Mouse (Mus musculus): ENCODE results near the gene Ghrl. TPM values are rescaled to one million over a fixed set of nuclear protein-coding genes. Genes with fewer than 3 reads are reported as not detected.

The Ghrl gene
- 0.23 TPM in 1 of 2 replicates, not detected in the other for polyA plus RNA-seq (2014; fragmentation: Nextera tagmentation; extraction: Ambion mirVana)

DNA sequence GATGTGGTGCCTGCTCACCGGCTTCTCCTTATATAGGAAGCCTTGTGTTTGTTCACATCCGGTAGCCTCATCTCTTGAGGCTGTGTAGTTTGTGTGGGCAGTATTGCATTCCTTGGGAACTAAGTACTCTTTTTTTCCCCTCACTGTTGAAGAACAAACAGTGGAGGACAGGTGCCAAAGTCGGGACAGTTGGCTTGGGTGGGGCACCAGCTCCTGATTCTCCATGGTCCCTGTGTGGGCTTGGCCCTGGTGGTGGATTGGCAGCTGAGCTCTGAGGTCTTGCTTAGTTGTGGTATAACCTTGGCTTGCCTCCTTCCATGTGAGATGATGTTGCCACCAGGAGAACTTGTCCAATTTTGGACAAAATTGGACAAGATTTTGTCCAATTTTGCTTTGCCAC, at the start of gene Ghrl:
TSS of gene Ghrl (minus strand) at position 3 of the 400 bp plus-strand sequence.
- Histone ChIP-seq H3K27ac (replicated peaks in 1 of 2; ENCODE audit: control insufficient read depth in 1 of 2, insufficient read depth in 1 of 2, low read depth in 2 of 2, low read length in 2 of 2) (no peak within 1 kb of the TSS), H3K4me1 (ENCODE audit: control insufficient read depth in 2 of 2, insufficient read depth in 2 of 2, low read length in 2 of 2) (no peaks in the 10 kb centered on the region), H3K4me3 (ENCODE audit: control insufficient read depth in 1 of 2, insufficient read depth in 1 of 2, low read depth in 1 of 2, low read length in 2 of 2) (no peak within 1 kb of the TSS), H3K4me2 (ENCODE audit: low read length) (no peak within 1 kb of the TSS), H3K9me3 (ENCODE audit: control insufficient read depth, low read length) (no peaks in the 10 kb centered on the region), H3K36me3 (ENCODE audit: control insufficient read depth, insufficient read depth, low read length) (peaks cover 95% of the 10 kb centered on the region), H3K9ac (ENCODE audit: low read length) (no peak within 1 kb of the TSS), H3K27me3 (ENCODE audit: control insufficient read depth, insufficient read depth, low read length) (no peaks in the 10 kb centered on the region)
- 93% methylated on average over 3 of the region's 3 CpGs for WGBS
- ATAC-seq (ENCODE audit: insufficient number of reproducible peaks, insufficient read depth, low FRiP score, low read depth): no peak

- Histone ChIP-seq H3K9ac (ENCODE audit: low read length) (no peak overlapping the region), H3K9me3 (ENCODE audit: control insufficient read depth, low read length) (no peaks in the 10 kb centered on the region), H3K4me2 (ENCODE audit: low read length) (no peak overlapping the region), H3K4me1 (ENCODE audit: control insufficient read depth in 2 of 2, insufficient read depth in 2 of 2, low read length in 2 of 2) (no peaks in the 10 kb centered on the region), H3K4me3 (ENCODE audit: control insufficient read depth in 1 of 2, insufficient read depth in 1 of 2, low read depth in 1 of 2, low read length in 2 of 2) (no peak overlapping the region), H3K36me3 (ENCODE audit: control insufficient read depth, insufficient read depth, low read length) (no peaks in the 10 kb centered on the region), H3K27me3 (ENCODE audit: control insufficient read depth, insufficient read depth, low read length) (peaks cover 6% of the 10 kb centered on the region; the same call in 1 of the 2 replicates), H3K27ac (replicated peaks in 1 of 2; ENCODE audit: control insufficient read depth in 1 of 2, insufficient read depth in 1 of 2, low read depth in 2 of 2, low read length in 2 of 2) (no peak overlapping the region)
- 61% methylated on average over 11 of the region's 11 CpGs for WGBS
- ATAC-seq (ENCODE audit: insufficient number of reproducible peaks, insufficient read depth, low FRiP score, low read depth): no peak
These were observed 49.1 kb upstream of the Ghrl start for GRCm38 (mm10) chr6:113768804-113769203.

DNA sequence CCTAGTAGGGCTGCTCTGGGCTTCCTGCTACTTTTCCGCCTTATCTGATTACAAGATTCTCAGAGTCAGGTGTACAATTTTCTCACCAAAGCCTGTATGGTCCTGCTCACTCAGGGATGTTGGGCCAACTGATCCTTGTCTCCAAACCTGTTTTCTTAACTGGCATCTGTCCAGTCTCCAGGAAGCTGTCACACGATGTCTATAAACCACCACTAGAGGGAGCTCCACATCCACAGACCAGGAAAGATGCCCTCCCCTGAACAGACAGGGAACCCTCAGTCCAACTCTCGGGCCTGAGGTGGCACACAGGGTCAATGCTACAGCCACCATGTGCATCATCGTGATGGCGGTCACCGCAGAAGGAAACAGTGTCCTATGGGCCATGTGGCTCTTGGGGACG, 42.0 kb upstream of the Ghrl start:
- Histone ChIP-seq H3K27me3 (ENCODE audit: control insufficient read depth, insufficient read depth, low read length) (peaks cover 10% of the 10 kb centered on the region; the same call in 1 of the 2 replicates), H3K9ac (ENCODE audit: low read length) (no peak overlapping the region), H3K27ac (replicated peaks in 1 of 2; ENCODE audit: control insufficient read depth in 1 of 2, insufficient read depth in 1 of 2, low read depth in 2 of 2, low read length in 2 of 2) (no peak overlapping the region), H3K4me1 (ENCODE audit: control insufficient read depth in 2 of 2, insufficient read depth in 2 of 2, low read length in 2 of 2) (no peaks in the 10 kb centered on the region), H3K4me2 (ENCODE audit: low read length) (no peak overlapping the region), H3K36me3 (ENCODE audit: control insufficient read depth, insufficient read depth, low read length) (no peaks in the 10 kb centered on the region), H3K4me3 (ENCODE audit: control insufficient read depth in 1 of 2, insufficient read depth in 1 of 2, low read depth in 1 of 2, low read length in 2 of 2) (no peak overlapping the region), H3K9me3 (ENCODE audit: control insufficient read depth, low read length) (no peaks in the 10 kb centered on the region)
- ATAC-seq (ENCODE audit: insufficient number of reproducible peaks, insufficient read depth, low FRiP score, low read depth): no peak
- WGBS: 31% methylated on average over 7 of the region's 7 CpGs

- 60% methylated on average over 17 of the region's 17 CpGs for WGBS
- Histone ChIP-seq H3K27ac (replicated peaks in 1 of 2; ENCODE audit: control insufficient read depth in 1 of 2, insufficient read depth in 1 of 2, low read depth in 2 of 2, low read length in 2 of 2) (no peak overlapping the region), H3K4me1 (ENCODE audit: control insufficient read depth in 2 of 2, insufficient read depth in 2 of 2, low read length in 2 of 2) (no peaks in the 10 kb centered on the region), H3K9me3 (ENCODE audit: control insufficient read depth, low read length) (no peaks in the 10 kb centered on the region), H3K36me3 (ENCODE audit: control insufficient read depth, insufficient read depth, low read length) (no peaks in the 10 kb centered on the region), H3K4me3 (ENCODE audit: control insufficient read depth in 1 of 2, insufficient read depth in 1 of 2, low read depth in 1 of 2, low read length in 2 of 2) (no peak overlapping the region), H3K4me2 (ENCODE audit: low read length) (no peak overlapping the region), H3K27me3 (ENCODE audit: control insufficient read depth, insufficient read depth, low read length) (peaks cover 44% of the 10 kb centered on the region), H3K9ac (ENCODE audit: low read length) (no peak overlapping the region)
- no peak for ATAC-seq (ENCODE audit: insufficient number of reproducible peaks, insufficient read depth, low FRiP score, low read depth)
These were observed 29.5 kb upstream of the Ghrl start for GRCm38 (mm10) chr6:113749119-113749685.

- peaks cover 44% of the 10 kb centered on the region for H3K27me3 ChIP-seq (ENCODE audit: control insufficient read depth, insufficient read depth, low read length)
- H3K4me3 ChIP-seq (ENCODE audit: control insufficient read depth in 1 of 2, insufficient read depth in 1 of 2, low read depth in 1 of 2, low read length in 2 of 2): peak overlapping the region in 1 of 2 experiments; percentile 13; a peak in 2 of 4 replicates
- H3K4me2 ChIP-seq (ENCODE audit: low read length): peak overlapping the region; percentile 32; the same call in 1 of the 2 replicates
- H3K27ac ChIP-seq (replicated peaks in 1 of 2; ENCODE audit: control insufficient read depth in 1 of 2, insufficient read depth in 1 of 2, low read depth in 2 of 2, low read length in 2 of 2): no peak overlapping the region
- H3K9ac ChIP-seq (ENCODE audit: low read length): no peak overlapping the region
- H3K9me3 ChIP-seq (ENCODE audit: control insufficient read depth, low read length): no peaks in the 10 kb centered on the region
- H3K4me1 ChIP-seq (ENCODE audit: control insufficient read depth in 2 of 2, insufficient read depth in 2 of 2, low read length in 2 of 2): no peaks in the 10 kb centered on the region
- no peak for ATAC-seq (ENCODE audit: insufficient number of reproducible peaks, insufficient read depth, low FRiP score, low read depth)
- no peaks in the 10 kb centered on the region for H3K36me3 ChIP-seq (ENCODE audit: control insufficient read depth, insufficient read depth, low read length)
- WGBS: 12% methylated on average over 26 of the region's 26 CpGs
These were observed 28.7 kb upstream of the Ghrl start for GRCm38 (mm10) chr6:113748351-113748750.

GRCm38 (mm10) chr6:113747284-113747683, 27.6 kb upstream of the Ghrl start:
- no peak for ATAC-seq (ENCODE audit: insufficient number of reproducible peaks, insufficient read depth, low FRiP score, low read depth)
- 74% methylated on average over 14 of the region's 14 CpGs for WGBS
- Histone ChIP-seq H3K4me2 (ENCODE audit: low read length) (no peak overlapping the region), H3K36me3 (ENCODE audit: control insufficient read depth, insufficient read depth, low read length) (no peaks in the 10 kb centered on the region), H3K9me3 (ENCODE audit: control insufficient read depth, low read length) (no peaks in the 10 kb centered on the region), H3K27ac (replicated peaks in 1 of 2; ENCODE audit: control insufficient read depth in 1 of 2, insufficient read depth in 1 of 2, low read depth in 2 of 2, low read length in 2 of 2) (no peak overlapping the region), H3K4me3 (ENCODE audit: control insufficient read depth in 1 of 2, insufficient read depth in 1 of 2, low read depth in 1 of 2, low read length in 2 of 2) (no peak overlapping the region), H3K27me3 (ENCODE audit: control insufficient read depth, insufficient read depth, low read length) (peaks cover 44% of the 10 kb centered on the region), H3K9ac (ENCODE audit: low read length) (no peak overlapping the region), H3K4me1 (ENCODE audit: control insufficient read depth in 2 of 2, insufficient read depth in 2 of 2, low read length in 2 of 2) (no peaks in the 10 kb centered on the region)

GRCm38 (mm10) chr6:113745117-113745516, 25.4 kb upstream of the Ghrl start:
- Histone ChIP-seq H3K27ac (replicated peaks in 1 of 2; ENCODE audit: control insufficient read depth in 1 of 2, insufficient read depth in 1 of 2, low read depth in 2 of 2, low read length in 2 of 2) (no peak overlapping the region), H3K4me3 (ENCODE audit: control insufficient read depth in 1 of 2, insufficient read depth in 1 of 2, low read depth in 1 of 2, low read length in 2 of 2) (no peak overlapping the region), H3K27me3 (ENCODE audit: control insufficient read depth, insufficient read depth, low read length) (peaks cover 34% of the 10 kb centered on the region), H3K9me3 (ENCODE audit: control insufficient read depth, low read length) (no peaks in the 10 kb centered on the region), H3K36me3 (ENCODE audit: control insufficient read depth, insufficient read depth, low read length) (no peaks in the 10 kb centered on the region), H3K4me2 (ENCODE audit: low read length) (no peak overlapping the region), H3K4me1 (ENCODE audit: control insufficient read depth in 2 of 2, insufficient read depth in 2 of 2, low read length in 2 of 2) (no peaks in the 10 kb centered on the region), H3K9ac (ENCODE audit: low read length) (no peak overlapping the region)
- no peak for ATAC-seq (ENCODE audit: insufficient number of reproducible peaks, insufficient read depth, low FRiP score, low read depth)

DNA sequence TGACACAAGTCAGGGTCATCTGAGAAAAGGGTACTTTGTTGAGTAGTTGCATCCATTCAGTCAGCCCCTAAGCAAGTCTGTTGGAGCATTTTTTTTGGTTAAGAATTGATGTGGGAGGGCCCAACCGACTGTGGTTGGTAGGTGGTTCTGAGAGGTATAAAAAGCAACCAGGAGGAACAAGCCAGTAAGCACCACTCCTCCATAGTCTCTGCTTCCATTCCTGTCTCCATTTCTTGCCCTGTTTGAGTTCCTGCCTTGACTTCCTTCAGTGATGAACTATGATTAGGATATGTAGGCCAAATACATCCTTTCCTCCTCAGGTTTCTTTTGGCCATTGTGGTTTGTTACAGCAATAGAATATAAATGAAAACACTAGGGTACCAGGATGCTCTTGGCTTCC, 23.4 kb upstream of the Ghrl start:
- Histone ChIP-seq H3K9me3 (ENCODE audit: control insufficient read depth, low read length) (no peaks in the 10 kb centered on the region), H3K9ac (ENCODE audit: low read length) (no peak overlapping the region), H3K36me3 (ENCODE audit: control insufficient read depth, insufficient read depth, low read length) (peaks cover 4% of the 10 kb centered on the region; the same call in 1 of the 2 replicates), H3K27me3 (ENCODE audit: control insufficient read depth, insufficient read depth, low read length) (peaks cover 14% of the 10 kb centered on the region; the same call in 1 of the 2 replicates), H3K4me1 (ENCODE audit: control insufficient read depth in 2 of 2, insufficient read depth in 2 of 2, low read length in 2 of 2) (peaks cover 0 to 9% of the 10 kb centered on the region in 2 experiments; a peak in 2 of 4 replicates), H3K27ac (replicated peaks in 1 of 2; ENCODE audit: control insufficient read depth in 1 of 2, insufficient read depth in 1 of 2, low read depth in 2 of 2, low read length in 2 of 2) (no peak overlapping the region), H3K4me2 (ENCODE audit: low read length) (no peak overlapping the region), H3K4me3 (ENCODE audit: control insufficient read depth in 1 of 2, insufficient read depth in 1 of 2, low read depth in 1 of 2, low read length in 2 of 2) (no peak overlapping the region)
- ATAC-seq (ENCODE audit: insufficient number of reproducible peaks, insufficient read depth, low FRiP score, low read depth): no peak
- WGBS: 35% methylated on average over 1 of the region's 1 CpGs

Data from heart, embryonic 14.5 days (tissue).